Mouse (Mus musculus) stomach, embryonic 14.5 days (tissue): Measurements from ENCODE around the gene Slc6a19. TPM values are rescaled to one million over a fixed set of nuclear protein-coding genes. Genes with fewer than 3 reads are reported as not detected.

Experiments
- ATAC-seq: fragments of 200-750 bp; cut with Nextera tagmentation; 2 replicates; pipeline ENCODE4 v1.8.0; 2017; ENCODE audit warnings: low read depth, moderate TSS enrichment; ENCODE audit not compliant: insufficient number of reproducible peaks, insufficient read depth, low FRiP score
- H3K27ac ChIP-seq: fragments of 300-500 bp; sonication (generic); 2 replicates; pipeline ENCODE4 v1.5.1; 2014; ENCODE audit warnings: mild to moderate bottlenecking, low read length, moderate library complexity, mixed read lengths
- H3K27me3 ChIP-seq: fragments of 300-500 bp; sonication (generic); 2 replicates; pipeline ENCODE4 v1.6.1; 2014; ENCODE audit warnings: low read length, control low read depth, mixed read lengths; ENCODE audit not compliant: control insufficient read depth, insufficient read depth
- H3K36me3 ChIP-seq: fragments of 300-500 bp; sonication (generic); 2 replicates; pipeline ENCODE4 v1.6.1; 2014; ENCODE audit warnings: mild to moderate bottlenecking, control low read depth, low read length, moderate library complexity, mixed read lengths; ENCODE audit not compliant: control insufficient read depth, insufficient read depth
- H3K4me1 ChIP-seq: fragments of 300-500 bp; sonication (generic); 2 replicates; pipeline ENCODE4 v1.6.1; 2014; ENCODE audit warnings: low read length, control low read depth, mixed read lengths; ENCODE audit not compliant: control insufficient read depth, insufficient read depth
- H3K4me2 ChIP-seq: fragments of 300-500 bp; sonication (generic); replicated peaks from 2 replicates; pipeline ENCODE4 v1.6.1; 2014; ENCODE audit warnings: low read depth, low read length, control low read depth
- H3K4me3 ChIP-seq: fragments of 300-500 bp; sonication (generic); 2 replicates; pipeline ENCODE4 v1.5.1; 2014; ENCODE audit warnings: low read depth, low read length, control low read depth
- H3K9ac ChIP-seq: fragments of 300-500 bp; sonication (generic); replicated peaks from 2 replicates; pipeline ENCODE4 v1.6.1; 2014; ENCODE audit warnings: low read depth, mild to moderate bottlenecking, control low read depth, low read length, moderate library complexity, mixed read lengths
- H3K9me3 ChIP-seq: fragments of 300-500 bp; sonication (generic); 2 replicates; pipeline ENCODE4 v1.6.1; 2016; ENCODE audit warnings: low read depth, low read length, control low read depth; ENCODE audit not compliant: control insufficient read depth
- WGBS: fragments of 180-500 bp; shearing (Covaris S2); extraction: QIAGEN DNeasy Blood & Tissue Kit; methylation state at CpG from one replicate; pipeline ENCODE4 v1.1.7; 2014; 5-methylcytosine and 5-hydroxymethylcytosine counted together
- polyA plus RNA-seq: library from polyadenylated mRNA; unstranded; fragments of >200 nt; fragmentation: Nextera tagmentation; extraction: Ambion mirVana; gene quantifications from 2 replicates; pipeline ENCODE4 v1.2.1, GENCODE M21; 2014

Slc6a19 gene
- polyA plus RNA-seq, 1 experiment from 2014 or later, result not detected

DNA sequence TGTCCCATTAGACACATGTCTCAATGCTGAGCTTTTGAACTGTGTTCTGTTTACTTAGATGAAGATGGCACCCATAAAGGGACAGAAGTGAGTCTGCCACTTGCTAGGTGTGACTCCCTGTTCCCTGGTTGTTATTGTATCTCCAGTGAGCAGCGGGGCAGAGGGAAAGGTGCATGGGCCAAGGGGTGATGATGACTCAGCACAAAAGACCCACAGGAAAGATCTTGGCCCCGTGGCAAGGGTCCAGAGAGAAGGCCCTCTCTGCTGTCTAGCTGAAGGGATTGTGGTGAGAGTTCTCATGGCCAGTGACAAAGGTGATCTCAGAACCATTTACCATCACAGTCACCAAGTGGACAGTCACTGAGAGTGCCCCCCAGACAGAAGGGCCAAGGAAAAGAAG, 31.3 kb upstream of the Slc6a19 start:
- no peaks in the 10 kb centered on the region for H3K36me3 ChIP-seq
- WGBS, result 71% methylated on average over 2 of the region's 2 CpGs
- no peak overlapping the region for H3K4me2 ChIP-seq
- H3K4me3 ChIP-seq, result no peak overlapping the region
- no peak overlapping the region for H3K27ac ChIP-seq
- ATAC-seq, result no peak
- H3K9ac ChIP-seq, result no peak overlapping the region
- H3K27me3 ChIP-seq, result no peaks in the 10 kb centered on the region
- no peaks in the 10 kb centered on the region for H3K4me1 ChIP-seq
- no peaks in the 10 kb centered on the region for H3K9me3 ChIP-seq

DNA sequence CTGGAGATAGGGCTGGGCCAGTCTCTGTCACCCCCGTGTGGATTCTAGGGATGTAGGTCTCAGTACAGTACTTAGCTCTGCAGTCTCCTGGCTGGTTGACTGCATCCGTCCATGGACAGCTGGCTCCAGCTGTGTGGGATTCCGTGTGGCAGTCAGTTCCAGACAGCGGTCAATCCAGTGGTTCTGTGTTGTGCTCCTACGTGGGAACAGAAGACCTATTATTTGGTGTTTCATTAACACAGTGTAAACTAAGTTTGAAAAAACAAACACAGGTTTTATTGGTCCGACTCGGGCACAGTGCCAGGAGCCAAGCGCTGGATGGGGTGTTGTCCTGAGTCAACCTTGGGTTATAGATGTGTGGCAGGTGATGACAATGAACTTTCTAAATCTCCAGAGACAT, 30.6 kb upstream of the Slc6a19 start:
- no peak overlapping the region for H3K4me3 ChIP-seq
- no peak overlapping the region for H3K4me2 ChIP-seq
- 47% methylated on average over 8 of the region's 8 CpGs for WGBS
- H3K9ac ChIP-seq, result no peak overlapping the region
- no peaks in the 10 kb centered on the region for H3K36me3 ChIP-seq
- no peaks in the 10 kb centered on the region for H3K4me1 ChIP-seq
- H3K9me3 ChIP-seq, result no peaks in the 10 kb centered on the region
- ATAC-seq, result peak; percentile 33; the same call in 1 of the 2 replicates
- no peaks in the 10 kb centered on the region for H3K27me3 ChIP-seq
- H3K27ac ChIP-seq, result no peak overlapping the region

DNA sequence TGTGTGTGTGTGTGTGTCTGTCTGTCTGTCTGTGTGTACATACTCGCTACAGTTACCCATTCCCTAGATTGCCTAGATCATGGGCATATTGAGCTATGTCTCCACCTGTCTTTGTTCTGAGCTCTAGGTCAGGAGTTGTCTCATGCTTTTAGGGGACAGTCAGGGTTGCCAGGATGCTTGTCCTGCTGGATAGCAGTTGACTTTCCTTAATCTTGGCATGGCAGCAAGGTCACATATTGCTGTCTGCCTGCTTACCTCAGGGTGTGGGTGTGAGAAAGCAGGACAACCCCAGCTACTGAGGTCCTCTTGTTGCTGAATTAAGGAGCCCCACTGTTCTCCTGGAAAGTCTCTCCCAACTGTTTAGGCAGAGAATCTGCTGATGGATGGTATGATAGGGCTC, 29.7 kb upstream of the Slc6a19 start:
- no peak for ATAC-seq
- Histone ChIP-seq H3K9me3 (no peaks in the 10 kb centered on the region), H3K9ac (no peak overlapping the region), H3K27me3 (no peaks in the 10 kb centered on the region), H3K4me2 (no peak overlapping the region), H3K4me3 (no peak overlapping the region), H3K27ac (no peak overlapping the region), H3K36me3 (no peaks in the 10 kb centered on the region), H3K4me1 (no peaks in the 10 kb centered on the region)
- WGBS, result 89% methylated on average over 1 of the region's 1 CpGs

DNA sequence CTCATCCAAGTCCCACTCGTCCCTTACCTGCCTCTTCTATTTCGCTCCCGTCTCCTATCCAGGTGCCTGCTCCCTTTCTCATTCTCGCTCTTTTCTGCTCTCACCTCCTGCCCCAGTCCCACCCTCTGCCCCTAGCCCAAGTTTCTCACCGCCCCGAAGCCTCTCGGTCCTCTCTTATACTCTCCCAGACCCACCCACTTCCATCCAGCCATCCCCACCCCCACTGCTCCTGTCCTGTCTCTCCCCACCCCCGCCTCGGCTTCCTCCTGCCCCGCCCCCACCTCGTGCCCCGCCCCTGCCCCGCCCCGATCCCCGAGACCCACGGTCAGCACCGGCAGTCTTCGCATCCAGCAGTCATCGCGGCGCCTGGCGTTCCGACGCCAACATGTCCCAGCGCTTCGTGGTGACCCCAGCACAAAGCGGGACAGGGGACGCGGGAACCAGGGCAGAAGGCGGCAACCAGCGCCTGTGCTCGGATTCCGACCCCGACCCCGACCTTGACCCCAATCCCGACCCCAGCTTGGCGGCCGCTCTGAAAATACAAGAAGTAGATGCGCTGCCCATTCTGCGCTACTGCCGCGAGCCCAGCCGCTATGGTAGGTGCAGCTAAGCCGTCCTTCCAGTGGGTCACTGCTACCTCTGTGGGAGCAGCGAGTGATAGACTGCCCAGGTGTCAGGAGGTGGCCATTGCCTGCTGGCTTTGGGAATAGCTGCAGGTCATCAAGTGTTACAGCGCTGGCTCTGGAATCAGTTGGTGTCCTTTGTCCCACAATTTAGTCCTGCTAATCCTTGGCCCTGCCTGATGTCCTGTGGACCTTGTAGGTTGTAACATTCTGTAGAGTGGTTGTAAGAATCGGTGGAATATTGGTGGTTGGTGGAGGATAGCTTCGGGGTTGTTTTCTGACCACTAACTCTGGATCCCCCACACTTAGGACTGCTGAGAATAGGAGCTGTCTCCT, 28.4 kb upstream of the Slc6a19 start, which contains the start of gene Slc12a7:
TSS of gene Slc12a7 (plus strand) at position 353 of the 959 bp plus-strand sequence.
- Histone ChIP-seq H3K4me3 (peak within 1 kb of the TSS; percentile 24), H3K9me3 (no peaks in the 10 kb centered on the region), H3K27me3 (no peaks in the 10 kb centered on the region), H3K9ac (0 out of 2 replicates have a peak within 1 kb of the TSS, but pooled peaks have one; percentile 6), H3K4me1 (no peaks in the 10 kb centered on the region), H3K27ac (no peak within 1 kb of the TSS), H3K36me3 (no peaks in the 10 kb centered on the region), H3K4me2 (peak within 1 kb of the TSS; percentile 63)
- WGBS, result 4% methylated on average over 48 of the region's 48 CpGs
- peak; percentile 43; the same call in 1 of the 2 replicates for ATAC-seq

DNA sequence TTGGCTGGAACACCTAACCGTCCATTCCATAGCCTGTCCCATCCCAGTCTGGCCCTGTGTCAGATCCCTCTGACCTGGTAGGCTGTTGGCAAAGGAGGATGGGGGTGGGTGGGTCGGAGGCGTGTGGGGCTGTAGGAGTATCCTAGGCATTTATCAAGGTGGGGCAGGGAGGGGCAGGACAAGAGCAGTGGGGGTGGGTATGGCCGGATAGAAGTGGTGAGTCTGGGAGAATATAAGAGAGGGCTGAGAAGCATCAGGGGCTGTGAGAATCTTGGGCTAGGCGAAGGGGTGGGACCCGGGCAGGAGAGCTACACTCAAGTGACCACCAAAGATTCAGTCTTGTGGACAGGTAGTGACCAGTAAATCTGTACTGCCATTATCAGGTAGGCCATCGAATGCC, 27.6 kb upstream of the Slc6a19 start:
- H3K4me2 ChIP-seq, result peak overlapping the region; percentile 63
- H3K9ac ChIP-seq, result 0 out of 2 replicates have a peak overlapping the region, but pooled peaks have one; percentile 6
- H3K27ac ChIP-seq, result no peak overlapping the region
- H3K4me3 ChIP-seq, result peak overlapping the region; percentile 24; the same call in 1 of the 2 replicates
- 56% methylated on average over 7 of the region's 7 CpGs for WGBS
- H3K9me3 ChIP-seq, result no peaks in the 10 kb centered on the region
- ATAC-seq, result 0 out of 2 replicates have a peak, but pooled peaks have one; percentile 6
- H3K27me3 ChIP-seq, result no peaks in the 10 kb centered on the region
- H3K4me1 ChIP-seq, result no peaks in the 10 kb centered on the region
- H3K36me3 ChIP-seq, result no peaks in the 10 kb centered on the region

DNA sequence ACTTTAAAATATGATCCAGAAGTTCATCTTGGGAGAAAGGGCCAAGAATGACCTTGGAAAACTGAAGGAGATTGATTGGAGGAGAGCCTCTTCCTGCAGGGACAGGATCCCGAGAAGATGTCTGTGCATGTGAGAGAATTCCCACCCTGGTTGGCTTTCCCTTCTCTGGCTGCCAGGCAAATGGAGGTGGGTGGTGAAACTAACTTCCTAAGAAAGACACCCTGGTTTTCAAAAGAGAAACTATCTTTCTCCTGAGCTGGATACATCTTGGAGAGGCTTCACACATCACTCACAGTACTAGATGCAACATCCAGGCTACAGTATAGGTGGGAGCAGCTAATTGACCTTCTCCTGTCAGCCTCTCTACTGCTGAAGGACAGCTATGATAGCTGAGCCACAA, 26.2 kb upstream of the Slc6a19 start:
- no peak overlapping the region for H3K27ac ChIP-seq
- no peak for ATAC-seq
- no peak overlapping the region for H3K4me2 ChIP-seq
- no peaks in the 10 kb centered on the region for H3K27me3 ChIP-seq
- H3K9me3 ChIP-seq, result no peaks in the 10 kb centered on the region
- 71% methylated on average over 1 of the region's 1 CpGs for WGBS
- H3K36me3 ChIP-seq, result no peaks in the 10 kb centered on the region
- no peak overlapping the region for H3K9ac ChIP-seq
- no peaks in the 10 kb centered on the region for H3K4me1 ChIP-seq
- no peak overlapping the region for H3K4me3 ChIP-seq

DNA sequence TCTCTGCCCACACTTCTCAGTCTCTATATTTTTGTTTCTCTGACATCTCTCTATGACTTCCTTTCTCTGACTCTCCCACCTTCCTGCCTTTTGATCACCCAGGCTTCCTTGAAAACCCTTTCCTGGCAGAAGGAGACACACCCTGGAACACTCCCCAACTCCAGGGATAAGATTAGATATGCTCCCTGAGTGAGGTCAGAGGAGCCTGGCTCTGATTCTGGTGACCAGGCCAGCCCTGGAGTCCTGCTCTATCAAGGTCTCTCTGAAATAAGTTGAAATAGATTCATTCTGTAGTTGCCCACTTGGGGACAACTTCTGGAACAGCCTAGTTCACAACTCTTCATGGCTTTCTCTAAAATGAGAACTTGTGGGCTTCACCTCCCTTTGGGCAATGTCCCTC, 24.0 kb upstream of the Slc6a19 start:
- Histone ChIP-seq H3K4me2 (no peak overlapping the region), H3K4me1 (no peaks in the 10 kb centered on the region), H3K27me3 (no peaks in the 10 kb centered on the region), H3K27ac (no peak overlapping the region), H3K4me3 (no peak overlapping the region), H3K9me3 (no peaks in the 10 kb centered on the region), H3K36me3 (no peaks in the 10 kb centered on the region), H3K9ac (no peak overlapping the region)
- ATAC-seq, result no peak

DNA sequence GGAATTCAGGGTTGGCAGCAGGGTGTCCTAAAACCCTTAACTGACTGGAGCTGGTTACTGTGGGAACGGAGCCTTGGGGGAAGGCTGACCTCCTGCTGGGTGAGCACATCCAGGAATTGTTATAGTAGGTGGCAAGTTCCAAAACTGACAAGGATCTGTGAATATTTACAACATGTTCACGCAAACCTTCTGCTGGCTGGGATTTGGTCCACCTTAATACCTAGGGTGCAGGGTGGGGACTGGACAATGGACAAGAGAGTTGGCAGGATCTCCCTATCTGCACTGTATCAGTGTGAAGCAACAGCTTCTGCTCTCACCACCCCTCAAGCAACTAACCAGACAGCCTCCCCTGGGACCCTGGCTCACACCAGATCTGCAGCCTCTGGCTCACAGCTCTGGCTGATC, 23.0 kb upstream of the Slc6a19 start:
- H3K9me3 ChIP-seq, result no peaks in the 10 kb centered on the region
- H3K4me1 ChIP-seq, result no peaks in the 10 kb centered on the region
- no peak overlapping the region for H3K27ac ChIP-seq
- no peaks in the 10 kb centered on the region for H3K36me3 ChIP-seq
- 31% methylated on average over 2 of the region's 2 CpGs for WGBS
- no peak for ATAC-seq
- no peak overlapping the region for H3K4me2 ChIP-seq
- H3K4me3 ChIP-seq, result no peak overlapping the region
- H3K9ac ChIP-seq, result no peak overlapping the region
- H3K27me3 ChIP-seq, result no peaks in the 10 kb centered on the region
